Mouse (Mus musculus) cerebellum, adult 2 months (tissue): ENCODE data around the gene Xk.
"Not testable (repeated sequence)": the region's sequence is repeated elsewhere in the genome, so short reads cannot be mapped to it uniquely, and the experiment has no call there.

Experiments
- CTCF ChIP-seq: fragments of 200-500 bp; IDR thresholded peaks from 2 replicates; pipeline ENCODE4 v1.5.1; 2011; ENCODE audit warnings: low read depth, mild to moderate bottlenecking, control low read depth, low read length, moderate library complexity, borderline replicate concordance; ENCODE audit not compliant: insufficient read depth
- POLR2A ChIP-seq: fragments of 200-500 bp; IDR thresholded peaks from 2 replicates; pipeline ENCODE4 v1.6.1; 2011; ENCODE audit warnings: low read length, control low read depth, borderline replicate concordance; ENCODE audit not compliant: insufficient read depth

- TF ChIP-seq CTCF, POLR2A: not testable (repeated sequence)
Observed at GRCm38 (mm10) chrX:9293140-9293829, 20.7 kb downstream of the Xk start.
